Mouse (Mus musculus) B cell, adult 2 months (primary cell): ENCODE measurements around the gene Apol8.
A peak's percentile ranks its signal among the peaks of the same experiment; 100 is the strongest.
"Not testable (repeated sequence)": the region's sequence is repeated elsewhere in the genome, so short reads cannot be mapped to it uniquely, and the experiment has no call there.

Experiments
- DNase-seq, 2 experiments: peaks; one replicate each; pipeline ENCODE4 v3.0.0; 2022

Apol8 gene

DNA sequence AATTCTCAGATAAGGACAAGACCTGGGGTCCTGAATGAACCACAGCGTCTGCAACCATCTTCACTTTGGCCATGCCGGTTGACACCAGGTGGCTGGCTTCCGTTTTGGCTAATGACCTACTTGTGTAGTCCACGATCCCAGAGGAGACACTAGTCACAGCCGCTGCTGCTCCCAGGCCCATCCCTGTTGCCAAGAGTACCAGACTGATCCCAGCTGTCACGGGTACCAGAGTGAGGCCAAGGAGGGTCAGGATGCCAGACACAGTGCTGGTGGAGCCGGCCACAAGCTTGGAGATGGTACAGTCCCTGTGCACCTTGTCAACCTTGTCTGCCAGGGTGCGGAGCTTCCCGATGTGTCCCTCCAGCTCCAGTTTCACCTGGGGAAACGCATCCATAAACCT, 7.1 kb downstream of the Apol8 start:
- no peak for DNase-seq

DNA sequence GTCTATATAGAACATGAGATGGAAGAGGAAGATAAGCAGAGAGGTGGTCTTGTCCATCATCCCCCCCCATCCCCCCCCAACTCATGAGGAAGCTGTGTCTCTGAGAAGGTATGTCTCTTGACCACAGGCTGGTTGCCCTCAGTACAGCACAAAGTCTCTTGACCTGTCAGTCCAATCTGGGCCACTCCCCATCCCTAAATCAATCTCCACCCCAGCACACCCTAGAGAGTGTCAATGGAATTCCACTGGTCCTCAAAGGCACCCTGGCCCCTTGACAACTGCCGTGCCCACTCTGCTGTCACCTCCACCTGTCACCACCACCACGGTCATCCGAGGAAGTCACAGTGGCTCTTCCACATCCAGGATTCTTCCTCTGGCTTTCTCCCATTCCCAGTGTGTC, 8.4 kb downstream of the Apol8 start:
- no peak for DNase-seq

DNA sequence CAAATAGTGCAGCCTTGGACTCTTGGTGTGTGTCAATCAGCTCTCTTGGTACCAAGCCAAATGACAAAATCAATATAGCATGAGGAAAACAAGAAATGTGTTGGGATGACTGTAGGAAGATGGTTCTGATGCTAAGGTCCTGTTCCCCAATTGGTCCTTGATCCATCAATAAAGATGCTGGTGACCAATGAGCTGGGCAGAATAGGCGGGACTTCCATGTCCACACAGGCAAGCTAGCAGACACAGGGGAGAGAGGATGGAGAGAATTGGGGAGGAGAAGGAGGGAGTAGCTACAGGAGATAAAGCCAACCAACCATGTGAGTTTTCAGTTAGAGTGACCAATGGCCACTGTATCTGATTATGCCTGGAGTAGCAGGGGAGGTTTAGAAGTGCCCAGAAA, 10.5 kb downstream of the Apol8 start:
- no peak for DNase-seq

DNA sequence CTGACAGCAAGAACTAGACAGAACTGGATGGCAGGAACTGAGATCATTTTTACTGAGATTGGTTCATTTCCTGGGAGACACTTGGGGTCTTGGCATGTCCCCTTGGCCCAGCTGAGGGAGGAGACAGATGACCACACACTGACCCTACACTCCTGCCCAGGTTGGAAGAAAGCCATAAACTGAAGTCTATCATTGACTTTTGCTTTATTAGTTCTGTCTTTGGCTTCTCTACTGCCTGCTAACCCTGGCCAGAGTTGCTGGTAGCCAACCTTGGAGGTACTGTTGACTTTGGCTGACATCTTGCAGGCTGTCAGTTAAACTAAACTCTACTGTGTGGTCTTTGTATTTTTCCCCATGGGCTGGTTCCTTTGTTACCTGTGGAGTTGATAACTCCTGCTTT, 11.7 kb downstream of the Apol8 start:
- DNase-seq = no peak

DNA sequence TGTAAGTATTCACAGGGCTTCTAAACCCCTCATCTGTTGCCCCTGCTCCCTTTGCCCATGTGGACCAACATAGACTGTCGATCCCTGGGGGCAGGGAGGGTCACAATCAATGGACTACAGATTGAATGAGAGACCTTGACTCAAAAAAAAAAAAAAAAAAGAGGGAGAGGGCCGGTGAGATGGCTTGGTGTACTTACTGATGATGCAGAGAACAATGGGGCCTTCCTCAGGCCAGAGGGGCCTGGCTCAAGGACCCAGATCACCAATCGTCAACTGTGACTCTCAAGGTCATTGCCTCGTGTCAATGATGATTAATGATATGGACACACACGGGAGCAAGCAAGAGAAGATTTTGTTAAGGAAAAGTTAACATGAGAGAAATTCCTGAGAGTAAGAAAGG, 12.2 kb downstream of the Apol8 start:
- no peak for DNase-seq

DNA sequence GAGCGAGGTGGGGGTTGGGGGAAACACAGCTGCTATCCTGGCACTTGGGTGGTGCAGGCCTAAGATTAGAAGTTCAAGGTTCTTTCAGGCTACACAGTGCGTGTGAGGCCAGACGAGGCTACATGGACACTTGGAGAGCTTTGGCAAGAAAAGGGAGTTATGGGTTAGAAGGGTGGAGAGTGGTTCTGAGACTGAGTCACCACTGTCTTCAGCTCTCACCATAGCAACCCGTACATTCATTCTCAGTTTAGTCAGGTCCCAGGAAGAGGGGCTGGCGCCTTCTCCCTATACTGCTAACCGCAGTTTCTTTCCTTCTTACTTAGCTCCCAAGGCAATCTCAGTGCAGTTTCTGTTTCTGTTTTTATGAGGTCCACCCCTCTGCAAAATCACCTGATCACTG, 15.2 kb downstream of the Apol8 start:
- DNase-seq = not testable (repeated sequence)

DNA sequence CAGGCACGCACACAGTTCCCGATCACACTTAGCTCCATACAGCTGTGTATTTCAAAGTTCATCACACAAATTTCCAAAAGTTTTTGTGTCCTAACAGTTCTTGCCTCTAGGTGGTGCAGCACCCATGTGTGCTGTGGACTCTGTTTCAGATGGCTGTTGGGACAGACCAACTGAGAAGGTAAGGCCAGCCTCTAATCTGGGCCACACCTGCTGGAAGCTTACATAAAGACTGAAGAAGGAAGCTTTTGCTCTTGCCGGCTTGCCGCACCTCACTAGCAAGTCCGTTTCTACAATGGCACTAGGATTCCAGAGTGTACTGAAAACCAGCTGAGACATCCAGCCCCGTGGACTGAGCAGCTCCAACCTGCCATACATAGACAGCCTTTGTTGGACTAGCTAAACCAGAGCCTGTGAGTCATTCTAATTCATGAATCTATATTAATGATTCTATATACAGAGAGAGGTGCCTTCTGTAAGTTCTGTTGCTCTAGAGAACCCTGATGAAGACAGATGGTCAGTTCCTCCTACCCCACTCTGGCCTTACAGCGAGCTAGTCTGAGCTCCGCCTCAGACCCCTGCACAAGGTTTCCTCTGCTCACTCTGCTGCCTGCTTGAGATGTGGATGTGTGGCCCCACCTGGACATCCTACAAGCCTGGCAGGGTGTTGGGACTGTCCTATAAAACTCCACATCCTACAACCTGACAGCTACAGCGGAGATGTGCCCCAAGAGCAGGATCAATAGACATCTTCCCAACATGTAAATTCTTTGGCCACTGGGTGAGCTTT, 16.1 kb downstream of the Apol8 start:
- no peak for DNase-seq

DNA sequence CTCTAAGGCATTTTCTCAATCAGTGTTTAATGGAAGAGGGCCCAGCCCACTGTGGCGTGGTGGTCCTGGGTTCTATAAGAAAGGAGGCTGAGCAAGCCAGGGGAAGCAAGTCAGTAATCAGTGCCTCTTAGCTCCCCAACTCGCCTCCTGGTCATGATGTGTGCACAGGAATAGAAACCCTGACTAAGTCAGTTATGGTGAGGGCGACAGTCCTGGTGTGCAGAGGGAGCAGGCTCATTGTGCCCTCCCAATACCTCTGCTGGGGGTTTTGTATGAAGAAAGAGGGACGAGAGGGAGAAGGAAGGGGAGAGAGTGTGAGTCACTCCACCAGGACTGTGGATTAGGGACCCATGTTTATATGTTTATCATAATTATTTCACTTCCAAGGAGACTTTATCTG, 22.9 kb downstream of the Apol8 start:
- not testable (repeated sequence) for DNase-seq

DNA sequence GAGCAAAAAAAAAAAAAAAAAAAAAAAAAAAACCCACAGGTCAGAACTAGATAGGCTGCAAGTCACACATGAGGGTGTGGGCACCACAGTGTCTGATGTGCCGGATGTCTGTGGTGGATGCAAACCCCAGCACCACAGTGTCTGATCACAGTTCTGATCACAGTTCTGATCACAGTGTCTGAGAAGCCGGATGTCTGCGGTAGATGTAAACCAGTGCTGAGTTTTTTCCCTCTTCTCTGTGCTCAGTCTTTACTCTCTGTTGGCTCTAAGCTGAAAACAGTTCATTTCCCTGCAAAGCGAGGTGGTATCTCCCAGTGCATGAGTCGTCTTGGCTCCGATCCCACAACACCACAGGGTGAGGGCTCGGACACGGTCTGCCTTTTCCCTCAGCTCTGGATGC, 23.4 kb downstream of the Apol8 start:
- not testable (repeated sequence) for DNase-seq

DNA sequence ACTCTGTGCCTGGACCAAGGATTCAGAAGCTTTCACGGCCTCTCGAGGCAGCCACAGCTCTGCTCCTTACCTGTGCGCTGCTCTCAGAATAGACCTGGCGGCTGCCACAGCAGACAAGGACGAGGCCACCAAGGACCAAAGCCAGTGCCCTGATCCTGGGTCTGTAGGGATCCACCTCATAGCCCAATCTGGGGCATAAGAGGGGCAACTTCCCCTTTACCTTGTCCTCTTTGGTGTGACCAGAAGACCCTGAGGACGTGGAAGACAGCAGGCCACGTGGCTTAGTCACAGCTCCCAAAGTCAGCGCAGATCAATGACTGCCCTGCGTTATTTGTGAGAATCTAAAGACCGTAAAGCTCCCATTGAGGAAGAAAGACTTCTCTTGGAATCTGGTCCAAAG, 24.0 kb downstream of the Apol8 start:
- not testable (repeated sequence) for DNase-seq

DNA sequence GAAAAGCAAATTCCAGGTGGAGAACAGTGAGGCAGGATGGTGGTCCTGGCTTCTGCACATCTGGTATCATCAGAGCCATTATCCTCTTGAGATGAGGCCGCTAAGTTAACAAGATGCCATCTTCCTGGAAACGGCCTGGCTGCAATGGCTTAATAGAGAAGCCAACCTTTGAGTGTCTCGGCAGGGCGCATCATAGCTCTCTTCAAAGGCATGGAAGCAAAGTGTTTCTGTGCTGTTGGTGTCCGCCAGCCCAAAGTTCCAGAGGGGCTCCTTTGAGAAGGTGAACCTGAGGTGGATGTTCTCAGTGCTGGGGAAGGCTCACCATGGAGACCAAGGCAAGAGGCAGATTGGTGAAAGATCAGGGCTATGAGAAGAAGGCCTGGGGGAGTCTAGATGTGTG, 25.2 kb downstream of the Apol8 start:
- no peak for DNase-seq

DNA sequence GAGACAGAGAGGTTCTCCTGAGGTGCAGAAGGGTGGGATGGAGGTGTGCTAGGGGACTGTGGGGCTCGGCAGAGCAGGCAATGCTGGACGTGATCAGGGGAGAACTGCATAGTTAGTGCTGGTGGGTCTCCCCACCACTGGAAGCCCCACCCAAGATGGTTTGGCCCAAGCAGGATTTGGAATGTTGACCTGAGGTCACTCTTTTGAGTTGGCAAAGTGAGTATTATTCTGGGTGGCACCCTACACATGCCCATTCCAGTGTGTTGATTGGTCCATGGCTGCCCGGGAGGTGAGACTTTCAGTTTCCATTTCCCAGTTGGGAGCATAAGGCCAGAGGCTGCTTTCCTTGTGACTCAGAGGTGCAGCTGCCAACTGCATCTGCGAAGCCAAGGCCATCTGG, 28.1 kb downstream of the Apol8 start, which contains the start of gene Apol9b:
Apol9b (plus strand) TSS at position 301 of the 400 bp plus-strand sequence.
- not testable (repeated sequence) for DNase-seq

DNA sequence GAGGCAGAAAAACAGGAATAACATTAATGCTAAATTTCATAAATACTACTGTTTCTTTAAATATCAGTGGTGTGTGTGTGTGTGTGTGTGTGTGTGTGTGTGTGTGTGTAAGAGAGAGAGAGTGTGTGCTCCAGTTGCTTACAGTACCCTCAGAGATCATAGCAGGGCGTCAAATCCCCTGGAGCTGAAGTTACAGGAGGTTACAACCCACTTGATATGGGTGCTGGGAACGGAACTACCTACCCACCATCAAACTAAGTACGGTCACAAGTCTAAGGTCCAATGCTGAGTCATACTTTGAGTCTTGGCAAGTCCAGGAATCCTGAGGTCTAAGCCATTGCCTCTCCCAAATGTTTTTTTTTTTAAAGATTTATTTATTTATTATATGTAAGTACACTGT, 29.1 kb downstream of the Apol8 start:
- not testable (repeated sequence) for DNase-seq

DNA sequence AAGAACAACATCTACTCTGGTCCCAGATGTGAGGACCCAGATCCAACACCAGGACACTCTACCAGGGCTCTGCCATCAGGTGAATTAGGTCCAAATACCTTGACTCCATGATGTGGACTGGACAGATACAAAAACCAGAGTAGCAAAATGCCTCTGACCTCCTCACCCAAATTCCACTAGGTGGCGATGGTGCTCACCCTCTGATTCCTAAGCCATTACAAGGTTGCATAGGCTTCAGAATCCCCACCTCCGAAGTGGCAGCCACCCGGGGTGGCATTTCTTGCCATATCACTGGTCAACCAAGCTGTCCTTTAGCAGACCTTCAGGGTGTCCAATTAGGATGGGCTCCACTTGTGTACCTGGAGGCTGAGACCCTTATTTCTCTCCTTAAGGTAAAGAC, 29.7 kb downstream of the Apol8 start:
- peak in 1 of 2 experiments; percentile 17 for DNase-seq

DNA sequence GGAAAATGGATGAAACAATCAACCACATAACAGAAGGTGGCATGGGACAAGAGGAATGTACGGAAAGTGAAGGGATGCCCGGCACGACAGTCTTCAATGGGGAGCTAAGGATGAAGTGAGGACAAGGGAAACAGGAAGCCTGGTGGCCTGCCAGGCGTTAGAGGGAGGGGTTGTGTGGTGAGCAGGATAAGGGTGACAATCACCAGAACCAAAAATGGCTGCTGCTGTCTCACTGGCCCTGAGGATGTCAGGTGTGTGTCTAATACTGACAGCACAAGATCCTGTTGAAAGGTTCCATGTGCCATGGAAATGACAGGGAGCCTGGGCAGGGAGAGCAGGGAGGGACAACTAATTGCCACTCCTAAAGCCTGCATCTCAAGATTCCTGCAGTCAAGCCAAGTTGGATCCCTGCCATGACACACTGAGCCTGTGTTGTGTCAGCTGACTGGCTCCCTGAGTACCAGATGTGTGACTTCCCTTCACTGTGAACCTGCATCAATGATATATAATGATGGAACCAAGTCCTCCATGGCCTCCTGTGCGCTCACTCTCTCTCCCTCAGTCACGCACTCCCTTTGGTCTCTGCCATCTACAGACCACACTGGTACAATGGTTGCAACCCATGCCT, 31.3 kb downstream of the Apol8 start:
- not testable (repeated sequence) for DNase-seq

DNA sequence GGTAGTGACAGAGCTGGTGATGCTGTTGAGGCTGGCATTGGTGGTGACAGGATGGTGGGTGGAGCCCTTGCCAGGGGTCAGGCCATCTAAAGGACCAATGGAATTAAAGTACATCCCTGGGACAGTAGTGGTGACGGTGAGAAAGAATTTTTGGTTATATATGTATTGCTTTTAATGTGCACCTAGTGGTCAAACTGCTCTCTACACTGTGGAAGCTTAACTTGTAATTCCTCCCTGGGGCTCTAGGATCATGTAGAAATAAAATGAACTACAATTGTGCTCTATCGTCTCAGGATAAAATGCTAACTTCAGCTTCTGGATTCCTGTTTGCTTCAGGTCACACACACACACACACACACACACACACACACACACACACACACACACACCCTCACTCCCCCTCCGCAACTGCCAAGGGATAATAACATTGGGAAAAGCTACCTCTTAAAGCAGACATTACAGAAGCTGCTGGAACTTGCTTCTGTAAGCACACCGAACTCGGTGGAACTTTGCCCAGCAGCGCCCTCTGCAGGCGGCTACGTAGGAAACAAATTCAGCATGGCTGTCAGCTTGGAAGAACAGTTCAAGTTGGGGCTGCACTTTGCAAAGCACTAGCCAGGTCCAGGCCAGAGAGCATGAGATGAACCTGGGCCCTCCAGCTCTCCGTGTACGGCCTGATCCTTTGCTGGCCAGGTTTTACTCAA, 32.4 kb downstream of the Apol8 start:
- not testable (repeated sequence) for DNase-seq

DNA sequence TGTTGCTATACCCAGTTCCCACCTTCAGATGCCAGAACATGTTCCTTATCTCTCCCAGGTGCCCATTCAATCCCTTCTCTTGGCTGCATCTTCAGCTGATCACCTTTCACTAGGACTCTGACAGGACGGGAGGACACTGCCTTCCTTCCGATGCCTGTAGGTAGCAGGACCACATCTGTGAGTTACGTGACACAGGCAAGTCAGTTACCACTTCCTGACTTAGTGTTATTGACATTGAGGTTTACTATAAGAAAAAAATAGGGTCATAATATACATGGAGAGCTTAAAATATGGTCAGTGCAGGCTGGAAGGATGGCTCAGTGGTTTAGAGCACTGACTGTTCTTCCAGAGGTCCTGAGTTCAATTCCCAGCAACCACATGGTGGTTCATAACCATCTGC, 35.3 kb downstream of the Apol8 start:
- DNase-seq = not testable (repeated sequence)

DNA sequence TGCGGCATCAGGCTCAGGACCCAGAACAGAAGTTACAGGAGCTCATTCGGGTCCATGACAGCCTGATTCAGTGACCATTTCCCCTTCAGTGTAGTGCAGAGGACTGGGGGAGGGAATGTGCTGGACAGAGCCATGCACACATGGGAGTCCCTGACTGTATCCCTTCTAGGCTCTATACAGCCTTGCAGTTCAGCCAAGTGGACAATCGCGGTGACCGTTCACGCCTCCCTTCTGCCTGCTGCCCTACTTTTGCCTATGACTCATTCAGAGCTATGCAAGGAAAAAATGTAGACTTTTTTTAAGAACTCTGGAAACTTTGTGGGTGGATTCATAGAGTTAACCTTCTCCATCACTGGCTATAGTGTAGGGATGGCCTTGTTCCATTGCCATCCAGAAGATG, 38.6 kb downstream of the Apol8 start:
- DNase-seq = not testable (repeated sequence)

DNA sequence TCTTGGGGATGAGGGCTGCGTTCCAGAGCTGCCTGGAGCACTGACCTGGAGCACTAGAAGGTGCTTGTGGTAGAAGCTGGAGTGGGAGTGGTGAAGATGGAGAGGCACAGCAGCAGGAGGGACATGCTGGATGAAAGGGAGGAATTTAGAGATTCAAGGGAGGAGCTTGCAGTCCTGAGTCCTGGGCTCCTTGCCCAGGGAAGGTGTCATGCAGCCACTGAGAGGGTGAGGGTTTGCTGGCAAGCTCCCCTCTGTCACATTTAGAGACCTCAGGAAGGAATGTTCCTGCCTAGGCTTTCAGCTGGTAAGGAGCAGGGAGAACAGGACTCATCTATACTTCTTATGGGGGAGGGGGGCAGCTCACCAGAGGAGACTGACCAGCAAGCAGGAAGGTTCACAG, 47.9 kb downstream of the Apol8 start:
- not testable (repeated sequence) for DNase-seq

DNA sequence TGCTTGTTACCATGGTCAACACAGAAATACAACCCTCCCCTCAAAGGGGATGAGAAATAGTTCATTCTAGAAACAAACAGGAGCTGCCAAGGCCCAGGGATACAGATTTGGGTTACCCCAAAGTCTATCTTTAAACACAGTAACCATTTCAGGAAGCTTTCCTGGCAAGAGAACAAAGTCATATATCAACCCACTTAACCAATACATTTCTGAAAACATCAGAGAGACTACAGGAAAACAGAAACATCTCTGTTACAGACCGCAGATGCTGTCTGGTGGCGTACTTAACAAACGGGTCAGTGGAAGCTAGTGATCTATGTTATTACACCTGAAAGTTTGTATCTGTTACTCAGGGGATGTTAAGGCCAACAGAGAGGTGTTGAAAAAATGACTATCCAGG, 51.5 kb downstream of the Apol8 start:
- DNase-seq = not testable (repeated sequence)

DNA sequence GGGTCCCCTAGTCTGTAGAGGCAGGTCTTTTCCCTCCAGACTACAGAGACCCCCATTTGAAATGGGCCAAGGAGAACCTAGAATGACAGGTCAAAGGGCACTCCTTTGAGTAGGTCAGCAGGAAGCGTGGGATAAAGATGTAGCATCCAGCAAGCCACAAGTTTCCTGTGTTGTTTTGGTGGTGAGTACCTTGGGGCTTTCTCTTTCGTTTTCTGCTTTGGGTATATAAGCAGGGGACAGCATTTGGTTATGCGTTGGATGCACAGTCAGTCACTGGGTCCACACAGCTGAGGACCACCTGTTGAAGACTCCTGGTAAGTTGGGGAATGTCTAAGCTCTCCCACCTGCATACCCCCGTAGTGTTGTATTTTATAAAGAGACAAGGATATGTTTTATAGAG, 58.1 kb downstream of the Apol8 start, which contains the start of gene Apol7e:
Apol7e (plus strand) TSS at position 202 of the 400 bp plus-strand sequence.
- DNase-seq = not testable (repeated sequence)
